Mouse (Mus musculus) embryonic facial prominence, embryonic 11.5 days (tissue): ENCODE measurements around the gene Vps35l. TPM values are rescaled to one million over a fixed set of nuclear protein-coding genes. Genes with fewer than 3 reads are reported as not detected.
A peak's percentile ranks its signal among the peaks of the same experiment; 100 is the strongest.

Experiments
- ATAC-seq: fragments of 200-750 bp; cut with Nextera tagmentation; replicated peaks from 2 replicates; pipeline ENCODE4 v1.8.0; 2017; ENCODE audit warnings: low read depth; ENCODE audit not compliant: insufficient number of reproducible peaks, low FRiP score, low TSS enrichment
- DNase-seq: peaks from one replicate; pipeline ENCODE4 v3.0.0-alpha.2; 2015; ENCODE audit warnings: low spot score
- H3K27ac ChIP-seq: fragments of 300-500 bp; sonication (generic); replicated peaks from 2 replicates; pipeline ENCODE4 v1.5.1; 2014; ENCODE audit warnings: mild to moderate bottlenecking, low read depth, low read length, control low read depth
- H3K27me3 ChIP-seq: fragments of 300-500 bp; sonication (generic); 2 replicates; pipeline ENCODE4 v1.6.1; 2014; ENCODE audit warnings: mild to moderate bottlenecking, low read length, moderate library complexity, mixed read lengths; ENCODE audit not compliant: control insufficient read depth, insufficient read depth
- H3K36me3 ChIP-seq: fragments of 300-500 bp; sonication (generic); replicated peaks from 2 replicates; pipeline ENCODE4 v1.6.1; 2014; ENCODE audit warnings: low read depth, mild to moderate bottlenecking, low read length, moderate library complexity, mixed read lengths; ENCODE audit not compliant: control insufficient read depth, insufficient read depth
- H3K4me1 ChIP-seq: fragments of 300-500 bp; sonication (generic); 2 replicates; pipeline ENCODE4 v1.6.1; 2014; ENCODE audit warnings: low read length, mixed read lengths; ENCODE audit not compliant: control insufficient read depth, insufficient read depth
- H3K4me2 ChIP-seq: fragments of 300-500 bp; sonication (generic); 2 replicates; pipeline ENCODE4 v1.6.1; 2014; ENCODE audit warnings: low read depth, mild to moderate bottlenecking, control low read depth, low read length, moderate library complexity
- H3K4me3 ChIP-seq: fragments of 300-500 bp; sonication (generic); 2 replicates; pipeline ENCODE4 v1.5.1; 2014; ENCODE audit warnings: low read depth, low read length, control low read depth
- H3K9ac ChIP-seq: fragments of 300-500 bp; sonication (generic); replicated peaks from 2 replicates; pipeline ENCODE4 v1.6.1; 2014; ENCODE audit warnings: mild to moderate bottlenecking, control low read depth, low read length
- H3K9me3 ChIP-seq: fragments of 300-500 bp; sonication (generic); replicated peaks from 2 replicates; pipeline ENCODE4 v1.6.1; 2016; ENCODE audit warnings: mild to moderate bottlenecking, low read length, inconsistent platforms, mixed read lengths; ENCODE audit not compliant: control insufficient read depth
- WGBS: fragments of 180-500 bp; shearing (Covaris S2); extraction: QIAGEN DNeasy Blood & Tissue Kit; methylation state at CpG from one replicate; pipeline ENCODE4 v1.1.7; 2014; 5-methylcytosine and 5-hydroxymethylcytosine counted together
- polyA plus RNA-seq: library from polyadenylated mRNA; unstranded; fragments of >200 nt; fragmentation: Nextera tagmentation; extraction: Ambion mirVana; gene quantifications from 2 replicates; pipeline ENCODE4 v1.2.1, GENCODE M21; 2014

Vps35l gene
- polyA plus RNA-seq, 1 experiment from 2014 or later: 79.5 TPM

DNA sequence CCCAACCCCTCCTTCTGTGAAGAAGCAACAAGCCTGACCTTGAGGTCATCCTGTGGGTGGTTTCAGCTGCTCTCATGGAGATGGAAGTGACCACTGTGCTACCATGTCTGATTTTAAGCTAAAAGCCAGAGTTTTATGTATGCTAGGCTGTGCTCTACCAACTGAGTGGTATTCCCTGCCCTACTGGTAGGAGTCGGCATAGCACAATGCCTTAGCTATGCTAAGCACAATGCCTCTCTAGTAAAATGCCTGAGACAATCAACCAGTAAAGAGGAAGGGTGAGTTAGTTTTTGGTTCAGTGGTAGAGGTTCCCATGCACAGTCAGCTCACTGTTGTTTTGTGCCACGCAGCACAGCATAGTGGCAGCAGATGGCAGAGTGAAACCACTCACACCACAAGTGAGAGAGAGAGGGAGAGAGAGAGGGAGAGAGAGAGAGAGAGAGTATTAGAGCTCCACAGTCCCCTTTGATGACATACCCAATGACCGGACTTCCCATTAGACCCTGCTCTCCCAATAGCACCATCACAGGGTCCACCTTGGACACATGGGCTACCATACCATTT, 139.5 kb downstream of the Vps35l start:
- Histone ChIP-seq H3K27me3 (no peaks in the 10 kb centered on the region), H3K9ac (no peak overlapping the region), H3K4me2 (no peak overlapping the region), H3K36me3 (no peaks in the 10 kb centered on the region), H3K4me1 (no peaks in the 10 kb centered on the region), H3K27ac (no peak overlapping the region), H3K9me3 (no peaks in the 10 kb centered on the region), H3K4me3 (no peak overlapping the region)
- no peak for DNase-seq
- 79% methylated on average over 3 of the region's 3 CpGs for WGBS
- ATAC-seq: no peak

DNA sequence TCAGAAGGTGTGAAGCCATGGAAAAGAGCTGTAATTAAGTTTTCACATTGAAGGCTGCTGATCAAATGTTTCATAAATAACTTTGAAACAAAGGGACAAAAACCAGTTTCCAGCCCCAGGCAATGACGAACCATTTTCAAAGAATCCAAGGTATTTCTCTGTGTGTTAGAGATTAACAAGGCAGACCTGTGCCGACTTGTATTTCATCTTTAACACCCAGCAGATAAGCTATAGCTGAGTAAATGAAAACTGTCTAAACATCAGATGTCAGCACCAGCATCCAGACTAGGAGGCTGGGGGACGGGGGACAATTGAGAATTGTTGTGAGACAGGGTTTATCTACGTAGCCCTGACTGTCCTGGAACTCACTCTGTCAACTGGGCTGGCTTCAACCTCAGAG, 143.9 kb downstream of the Vps35l start:
- WGBS: 74% methylated on average over 4 of the region's 4 CpGs
- no peak overlapping the region for H3K9ac ChIP-seq
- DNase-seq: peak; percentile 35
- no peak for ATAC-seq
- H3K27me3 ChIP-seq: no peaks in the 10 kb centered on the region
- H3K4me3 ChIP-seq: no peak overlapping the region
- no peak overlapping the region for H3K27ac ChIP-seq
- H3K4me1 ChIP-seq: no peaks in the 10 kb centered on the region
- no peak overlapping the region for H3K4me2 ChIP-seq
- no peaks in the 10 kb centered on the region for H3K36me3 ChIP-seq
- no peaks in the 10 kb centered on the region for H3K9me3 ChIP-seq

- DNase-seq: no peak
- H3K4me1 ChIP-seq: no peaks in the 10 kb centered on the region
- H3K27ac ChIP-seq: no peak overlapping the region
- H3K36me3 ChIP-seq: no peaks in the 10 kb centered on the region
- H3K9ac ChIP-seq: no peak overlapping the region
- no peaks in the 10 kb centered on the region for H3K9me3 ChIP-seq
- H3K4me2 ChIP-seq: no peak overlapping the region
- H3K27me3 ChIP-seq: no peaks in the 10 kb centered on the region
- ATAC-seq: no peak
- H3K4me3 ChIP-seq: no peak overlapping the region
- whole genome bisulfite sequencing: 78% methylated on average over 4 of the region's 4 CpGs
Observed at GRCm38 (mm10) chr7:118884969-118885368, 144.9 kb downstream of the Vps35l start.

GRCm38 (mm10) chr7:118887303-118888055, 147.5 kb downstream of the Vps35l start:
- peak; percentile 58; the same call in 1 of the 2 replicates for ATAC-seq
- H3K27ac ChIP-seq: no peak overlapping the region
- H3K4me2 ChIP-seq: no peak overlapping the region
- H3K9me3 ChIP-seq: no peaks in the 10 kb centered on the region
- no peak overlapping the region for H3K9ac ChIP-seq
- no peaks in the 10 kb centered on the region for H3K36me3 ChIP-seq
- no peak overlapping the region for H3K4me3 ChIP-seq
- DNase-seq: no peak
- H3K4me1 ChIP-seq: no peaks in the 10 kb centered on the region
- 29% methylated on average over 6 of the region's 6 CpGs for WGBS
- no peaks in the 10 kb centered on the region for H3K27me3 ChIP-seq

DNA sequence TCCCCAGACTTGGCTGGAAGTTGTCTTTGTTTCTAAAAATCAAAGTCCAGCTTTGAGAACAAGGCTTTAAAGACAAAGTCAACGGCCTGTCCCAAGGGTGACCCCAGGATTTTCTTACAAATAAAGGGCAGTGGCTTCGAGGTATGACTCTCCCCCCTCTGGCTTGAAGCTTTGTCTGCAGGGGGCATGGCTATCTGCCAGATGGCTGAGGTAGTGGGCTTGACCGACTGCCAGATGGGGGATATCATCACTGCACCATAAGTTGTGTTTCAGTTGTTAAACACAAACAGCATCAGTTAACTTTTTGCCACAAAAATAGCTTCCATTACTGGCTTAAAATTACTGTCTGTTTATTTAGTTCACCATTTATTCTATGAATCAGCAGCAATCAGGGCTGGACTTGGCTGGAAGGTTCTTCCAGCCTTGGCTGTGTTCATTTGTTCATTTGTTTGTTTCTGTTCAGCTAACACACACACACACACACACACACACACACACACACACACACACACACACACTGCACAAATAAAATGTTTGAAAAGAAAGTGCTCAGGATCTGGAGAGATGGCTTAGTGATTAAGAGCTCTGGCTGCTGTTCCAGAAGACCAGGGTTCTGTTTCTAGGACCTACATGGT, 149.1 kb downstream of the Vps35l start:
- Histone ChIP-seq H3K36me3 (no peaks in the 10 kb centered on the region), H3K27me3 (no peaks in the 10 kb centered on the region), H3K4me1 (no peaks in the 10 kb centered on the region), H3K9ac (no peak overlapping the region), H3K9me3 (no peaks in the 10 kb centered on the region), H3K4me2 (no peak overlapping the region), H3K27ac (no peak overlapping the region), H3K4me3 (no peak overlapping the region)
- 11% methylated on average over 3 of the region's 3 CpGs for WGBS
- no peak for DNase-seq
- no peak for ATAC-seq

Other genes with a start within 250 kb of the Vps35l start
- 1.3 and 1.8 TPM in 2 replicates for gene Itpripl2, start 248.3 kb upstream of the Vps35l start, polyA plus RNA-seq
- 107 and 110 TPM in 2 replicates for gene Coq7, start 206.9 kb upstream of the Vps35l start, polyA plus RNA-seq
- 5.9 and 7.3 TPM in 2 replicates for gene Tmc7, start 155.5 kb upstream of the Vps35l start, polyA plus RNA-seq
- 0.15 TPM in 1 of 2 replicates, not detected in the other for gene Tmc5, start 142.9 kb upstream of the Vps35l start, polyA plus RNA-seq
- 81.1 and 87.4 TPM in 2 replicates for gene Gde1, start 34.4 kb upstream of the Vps35l start, polyA plus RNA-seq
- 19.0 and 21.4 TPM in 2 replicates for gene Ccp110, start 27.7 kb upstream of the Vps35l start, polyA plus RNA-seq
- 2.6 and 2.9 TPM in 2 replicates for gene Iqck, start 115.5 kb downstream of the Vps35l start, polyA plus RNA-seq
- gene Knop1, start 116.0 kb downstream of the Vps35l start, polyA plus RNA-seq: 119 and 122 TPM in 2 replicates